Mouse (Mus musculus) thymus, postnatal 10 days (tissue): ENCODE results near the gene S100a3.

ENCODE experiments used
- DNase-seq, 2 experiments: peaks; one replicate each; pipeline ENCODE4 v3.0.0; 2021; ENCODE audit warnings: low spot score in 2 of 2

The S100a3 gene

DNA sequence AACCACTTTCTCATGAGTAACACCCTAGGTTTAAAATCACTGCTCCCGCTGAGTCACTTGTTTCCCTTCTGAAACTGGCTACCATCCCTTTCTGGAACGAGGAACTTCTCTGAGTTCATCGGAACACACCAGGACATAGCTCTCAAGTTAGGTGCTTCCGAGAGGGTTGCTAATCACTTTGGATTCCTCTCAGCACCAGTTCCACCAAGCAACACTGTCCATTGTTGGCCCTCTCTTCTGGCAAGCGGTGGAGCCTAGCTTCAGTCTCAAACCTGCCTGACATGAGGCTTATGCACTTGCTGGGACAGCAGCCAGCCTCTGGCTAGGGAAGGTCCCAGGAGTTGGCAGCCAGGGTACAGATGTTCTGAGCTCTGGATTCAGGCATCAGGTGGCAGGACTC, 14.3 kb downstream of the S100a3 start:
- no peak for DNase-seq

- DNase-seq, result no peak
Measured at GRCm38 (mm10) chr3:90575320-90575719, 14.9 kb downstream of the S100a3 start.

DNA sequence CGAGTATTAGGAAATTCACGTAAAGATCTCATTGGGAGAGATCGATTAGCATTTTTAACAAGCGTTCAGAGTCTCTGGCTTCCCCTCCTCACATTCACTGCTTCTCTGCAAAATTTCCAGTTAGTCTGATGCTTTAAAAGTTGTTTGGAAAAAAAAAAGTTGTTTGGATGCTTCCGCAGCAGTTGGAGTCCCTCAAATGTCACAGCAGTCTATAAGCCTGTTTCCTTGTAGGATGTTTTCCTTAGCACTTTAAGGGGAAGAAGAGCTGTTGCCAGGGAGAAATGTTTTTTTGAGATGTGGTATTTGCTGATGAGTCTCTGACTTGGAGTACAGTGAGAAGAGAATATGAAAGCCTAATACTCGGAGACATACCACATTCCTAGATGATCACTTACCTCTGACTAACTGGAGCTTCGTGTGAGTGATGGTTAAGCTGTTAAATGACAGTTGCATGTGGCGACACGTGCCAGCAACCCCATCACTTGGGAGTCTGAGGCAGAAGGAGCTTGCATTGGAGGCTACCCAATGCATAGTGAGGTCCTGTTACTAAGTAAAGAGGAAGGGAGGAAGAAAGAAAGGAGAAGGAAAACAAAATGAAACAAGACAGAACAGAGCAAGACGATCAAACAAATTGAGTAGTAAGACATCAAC, 16.1 kb downstream of the S100a3 start:
- DNase-seq, result no peak

- no peak for DNase-seq
Measured at GRCm38 (mm10) chr3:90579433-90579832, 19.1 kb downstream of the S100a3 start.

DNA sequence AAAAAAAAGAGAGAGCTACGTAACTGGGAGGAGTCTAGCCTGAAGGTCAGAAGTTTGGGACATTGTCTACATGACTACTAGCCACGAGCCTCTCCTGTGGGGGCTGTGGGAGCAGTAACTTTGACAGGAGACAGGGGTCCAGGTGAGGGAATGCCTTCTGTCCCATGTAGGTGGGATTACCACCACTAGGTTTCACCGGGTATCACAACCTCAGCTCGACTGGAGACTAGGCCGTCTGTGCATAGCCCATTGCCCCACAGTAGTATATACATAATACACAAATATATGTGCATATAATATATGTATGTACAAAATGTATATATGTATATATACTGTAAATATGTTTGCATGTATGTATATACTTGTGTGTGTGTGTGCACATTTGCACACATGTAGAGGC, 20.8 kb downstream of the S100a3 start:
- no peak for DNase-seq

DNA sequence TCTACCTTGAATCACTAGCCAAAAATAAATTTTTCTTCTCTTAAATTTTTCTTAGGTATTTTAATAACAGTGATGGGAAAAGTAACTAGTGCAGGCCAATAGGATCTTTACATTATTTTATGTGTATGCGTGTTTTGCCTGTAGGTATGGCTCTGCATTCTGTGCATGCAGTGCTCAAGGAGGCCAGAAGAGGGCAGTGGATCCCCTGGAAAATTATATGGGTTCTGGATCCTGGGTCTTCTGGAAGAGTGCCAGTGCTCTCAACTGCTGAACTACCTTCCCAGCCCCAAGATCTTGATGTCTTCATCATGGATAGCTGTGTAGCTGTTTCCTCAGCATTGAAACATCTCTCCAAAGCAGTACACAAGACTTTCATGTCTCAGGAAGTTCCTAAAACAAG, 21.8 kb downstream of the S100a3 start:
- no peak for DNase-seq

DNA sequence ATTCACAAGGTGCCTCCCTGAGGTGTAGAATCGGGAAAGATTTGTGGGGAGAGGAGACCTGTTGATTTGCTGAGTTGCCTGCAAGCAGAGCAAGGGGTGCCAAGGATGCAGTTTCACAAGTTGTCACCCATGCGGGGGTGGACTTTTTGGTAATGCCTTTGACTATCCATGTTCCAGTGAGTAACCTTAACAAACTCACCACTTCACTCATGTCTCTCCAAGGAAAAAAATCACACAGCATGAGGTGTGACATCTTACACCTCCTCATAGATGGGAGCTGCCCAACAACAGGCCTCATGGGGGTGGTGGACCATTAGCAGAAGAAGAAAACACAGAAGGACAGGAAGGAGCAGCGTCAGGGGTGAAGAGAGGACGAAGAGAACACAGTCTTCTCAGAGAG, 22.2 kb downstream of the S100a3 start:
- no peak for DNase-seq

DNA sequence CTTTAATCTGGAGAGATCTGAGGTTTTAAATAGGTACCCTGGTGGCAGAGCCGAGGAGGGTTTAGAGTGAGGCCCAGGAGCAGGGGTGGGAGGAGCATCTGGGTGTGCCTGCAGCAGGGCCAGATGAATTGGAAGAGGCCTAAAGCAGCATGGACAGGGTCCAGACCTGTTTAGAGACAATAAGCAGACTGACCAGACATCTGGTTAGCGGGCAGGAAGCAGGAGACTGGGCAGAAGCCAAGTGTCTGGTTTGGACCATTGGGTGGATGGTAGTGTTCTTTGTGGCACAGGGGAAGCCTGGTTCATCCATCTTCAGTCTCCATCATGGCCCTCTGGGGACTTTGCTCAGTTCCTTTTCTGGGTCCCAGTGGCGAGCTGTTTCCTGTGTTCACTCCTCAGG, 23.5 kb downstream of the S100a3 start:
- DNase-seq, result no peak

DNA sequence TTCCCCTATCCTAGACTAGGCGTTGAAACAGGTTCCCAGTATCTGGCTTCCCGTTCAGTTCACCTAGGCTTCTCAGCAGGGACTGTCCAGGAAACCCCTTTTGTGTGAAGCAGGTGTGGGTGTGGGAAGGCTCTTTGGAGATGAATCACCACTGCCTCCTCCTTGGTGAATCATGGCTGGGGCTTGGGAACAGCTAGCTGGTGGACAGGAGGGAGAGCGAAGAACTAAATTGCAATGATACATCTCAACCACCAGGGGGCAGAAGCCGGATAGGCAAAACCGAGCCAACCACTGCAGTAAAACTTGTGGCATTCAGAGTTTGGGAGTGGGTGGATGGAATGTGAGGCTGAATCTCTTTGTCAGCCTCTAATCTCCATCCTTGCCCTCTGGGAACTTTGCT, 25.2 kb downstream of the S100a3 start:
- peak; percentile 31 to 74 for DNase-seq

DNA sequence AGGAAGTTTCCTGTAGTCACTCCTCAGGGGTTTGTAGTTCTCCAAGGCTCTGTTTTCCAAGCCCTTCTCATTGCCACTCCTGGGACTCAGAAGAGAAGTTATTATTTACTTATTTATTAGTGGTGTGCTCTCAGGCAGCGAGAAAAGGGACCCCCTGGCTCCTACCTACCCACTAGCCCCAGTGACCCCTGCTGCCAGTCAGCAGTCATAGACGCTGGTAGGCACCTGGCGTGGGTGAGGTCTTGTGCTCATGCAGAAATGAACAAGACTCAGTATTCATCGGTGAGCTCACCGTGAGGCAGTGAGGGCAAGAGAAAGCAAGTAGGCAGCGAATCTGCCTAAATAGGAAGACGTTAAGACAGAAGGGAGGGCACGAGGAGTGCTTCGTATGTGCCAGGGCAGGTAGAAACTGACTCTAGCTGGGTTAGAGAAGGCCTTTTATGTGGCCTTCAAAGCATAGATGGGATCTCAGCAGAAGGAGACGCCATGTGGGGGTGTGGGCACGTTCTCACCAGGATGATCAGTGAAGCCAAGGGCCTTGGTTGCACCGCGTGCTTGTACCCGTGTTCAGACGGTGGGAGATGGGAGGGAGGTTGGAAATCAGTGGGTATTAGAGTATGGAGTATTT, 25.8 kb downstream of the S100a3 start:
- DNase-seq, result peak; percentile 34 to 36

- DNase-seq, result peak; percentile 81 to 87
Measured at GRCm38 (mm10) chr3:90586906-90587305, 26.5 kb downstream of the S100a3 start.

- DNase-seq, result no peak
Measured at GRCm38 (mm10) chr3:90587361-90588101, 27.2 kb downstream of the S100a3 start.

GRCm38 (mm10) chr3:90589390-90589789, 29.0 kb downstream of the S100a3 start:
- peak; percentile 44 to 48 for DNase-seq

DNA sequence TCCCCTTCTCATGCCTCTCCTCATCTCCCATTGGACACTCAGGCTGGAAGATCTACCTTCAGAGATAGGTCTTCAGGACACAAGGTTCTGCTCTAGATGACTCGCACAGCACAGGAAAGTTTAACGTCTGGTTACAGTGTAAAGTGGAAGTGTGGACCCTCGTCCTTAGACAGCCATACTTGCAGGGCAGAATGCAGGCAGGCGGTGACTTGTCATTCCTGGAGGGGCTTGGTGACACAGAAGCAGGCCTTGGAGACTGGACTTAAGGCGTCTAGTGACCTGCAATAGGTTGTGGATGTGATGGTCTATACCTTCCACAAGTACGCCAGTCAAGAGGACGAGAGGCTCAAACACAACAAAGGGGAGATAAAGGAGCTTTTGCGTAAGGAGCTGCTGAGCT, 29.6 kb downstream of the S100a3 start, which contains the start of gene S100a2:
Gene S100a2, plus strand, starts transcription at position 301 of the 400 bp plus-strand sequence.
- no peak for DNase-seq

DNA sequence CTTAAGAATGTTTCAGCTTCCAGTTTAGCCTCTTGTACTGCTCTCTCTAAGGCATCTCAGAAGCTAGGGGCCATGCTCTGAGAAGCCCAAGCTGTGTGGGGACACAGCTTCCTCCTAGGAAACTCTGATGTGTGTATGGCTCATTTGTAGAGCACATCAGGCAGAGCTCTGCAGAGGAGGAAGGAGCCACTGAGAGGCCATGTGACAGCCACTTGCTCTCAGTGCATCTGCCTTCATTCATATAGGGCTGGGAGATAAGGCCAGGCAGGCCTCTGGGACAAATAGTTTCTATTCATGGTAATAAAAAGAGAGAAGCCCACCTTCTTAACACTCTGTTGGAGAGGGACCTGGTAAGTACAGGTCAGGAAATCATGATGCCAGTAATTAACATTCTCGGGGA, 34.1 kb downstream of the S100a3 start:
- no peak for DNase-seq

DNA sequence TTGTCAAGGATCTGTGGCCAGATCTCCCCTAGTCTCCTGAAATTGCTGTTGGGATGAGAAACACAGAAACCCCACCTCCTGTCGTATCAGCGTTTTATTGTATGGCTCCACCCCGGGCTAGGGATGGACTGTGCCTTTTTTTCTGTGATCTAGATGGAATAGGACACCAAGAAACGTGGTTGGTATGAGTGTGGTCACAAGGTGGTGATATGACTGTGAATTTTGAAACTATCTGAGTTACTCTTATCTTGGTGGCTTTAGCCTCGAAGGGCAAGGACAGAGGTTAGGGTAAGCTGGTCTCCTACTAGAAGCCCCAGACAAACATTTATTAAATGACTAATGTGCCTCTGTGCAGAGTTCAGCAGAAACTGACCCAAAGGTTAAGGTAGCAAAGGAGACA, 35.2 kb downstream of the S100a3 start:
- no peak for DNase-seq

GRCm38 (mm10) chr3:90596810-90597209, 36.4 kb downstream of the S100a3 start:
- no peak for DNase-seq

- no peak for DNase-seq
Measured at GRCm38 (mm10) chr3:90597736-90598135, 37.4 kb downstream of the S100a3 start.

- DNase-seq, result no peak
Measured at GRCm38 (mm10) chr3:90598212-90598611, 37.8 kb downstream of the S100a3 start.

- no peak for DNase-seq
Measured at GRCm38 (mm10) chr3:90599401-90599800, 39.0 kb downstream of the S100a3 start.

GRCm38 (mm10) chr3:90600036-90600435, 39.7 kb downstream of the S100a3 start:
- no peak for DNase-seq

- no peak for DNase-seq
Measured at GRCm38 (mm10) chr3:90600458-90601195, 40.2 kb downstream of the S100a3 start.
